Mouse (Mus musculus): ENCODE results near the gene Itgb1bp1.

DNA sequence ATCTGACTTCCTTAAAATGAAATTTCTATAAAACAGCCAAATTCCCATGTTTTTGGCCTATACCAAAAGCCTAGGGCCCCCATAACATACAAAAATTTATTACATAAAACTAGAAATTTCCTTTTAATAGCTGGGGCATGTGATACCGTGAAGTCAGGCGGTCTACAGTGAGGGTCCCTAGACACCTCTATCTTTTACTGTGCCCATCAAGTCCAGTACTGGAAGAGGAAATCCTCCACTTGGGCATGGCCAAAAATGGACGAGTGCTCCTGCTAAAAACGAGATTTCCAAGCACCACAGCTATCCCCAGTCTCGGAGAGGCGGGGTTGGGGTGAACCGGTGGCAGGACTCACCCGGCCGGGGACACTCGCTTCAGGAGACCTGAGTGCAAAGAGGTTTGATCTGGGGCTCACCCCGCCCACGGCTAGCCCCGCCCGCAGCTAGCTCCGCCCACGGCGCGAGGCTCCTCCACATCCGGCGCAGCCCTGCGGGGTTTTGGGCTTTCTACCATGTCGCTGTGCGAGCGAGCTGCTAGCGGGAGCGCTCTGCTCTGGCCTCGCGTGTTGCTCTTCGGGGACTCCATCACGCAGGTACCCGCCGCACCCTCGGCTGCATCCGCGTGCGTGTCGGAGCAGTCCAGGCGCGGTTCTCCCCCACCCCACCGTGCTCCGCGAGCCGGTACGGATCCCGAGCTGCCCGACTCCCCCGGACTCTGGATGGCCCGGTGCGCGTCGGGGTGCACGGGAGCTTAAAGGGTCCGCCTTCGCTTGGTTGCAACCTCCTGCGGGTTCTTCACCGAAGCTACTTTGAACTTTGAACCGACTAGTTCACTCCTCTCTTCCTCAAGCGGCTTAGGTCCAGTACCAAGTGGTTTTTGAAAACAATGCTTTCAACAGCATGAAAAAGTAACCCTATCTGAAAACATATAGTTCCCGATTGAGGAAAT is 30.1 kb upstream of the Itgb1bp1 start, which contains the start of gene Iah1:
- TF ChIP-seq EP300 (IDR thresholded peaks at IDR 0.05; ENCODE audit: low read depth) (no peak), CTCF (IDR thresholded peaks at IDR 0.05; ENCODE audit: low read depth) (no peak)

Measured in heart, postnatal 0 days (tissue).